Mouse (Mus musculus) forebrain, embryonic 10.5 days (tissue): ENCODE results near the gene Ern1. TPM values are rescaled to one million over a fixed set of nuclear protein-coding genes. Genes with fewer than 3 reads are reported as not detected.
A peak's percentile ranks its signal among the peaks of the same experiment; 100 is the strongest.

Source experiments
- DNase-seq: peaks from one replicate; pipeline ENCODE4 v3.0.0-alpha.2; 2017; ENCODE audit warnings: low spot score; ENCODE audit errors: extremely low spot score
- H3K27ac ChIP-seq: fragments of 300-500 bp; sonication (generic); 2 replicates; pipeline ENCODE4 v1.5.1; 2016; ENCODE audit warnings: mild to moderate bottlenecking
- H3K27me3 ChIP-seq: fragments of 300-500 bp; sonication (generic); 2 replicates; pipeline ENCODE4 v1.6.1; 2016; ENCODE audit warnings: mild to moderate bottlenecking; ENCODE audit not compliant: poor library complexity, severe bottlenecking
- H3K36me3 ChIP-seq: fragments of 300-500 bp; sonication (generic); replicated peaks from 2 replicates; pipeline ENCODE4 v1.6.1; 2016; ENCODE audit warnings: mild to moderate bottlenecking, moderate library complexity
- H3K4me1 ChIP-seq: fragments of 300-500 bp; sonication (generic); 2 replicates; pipeline ENCODE4 v1.6.1; 2016
- H3K4me3 ChIP-seq: fragments of 300-500 bp; sonication (generic); 2 replicates; pipeline ENCODE4 v1.5.1; 2016; ENCODE audit warnings: mild to moderate bottlenecking, moderate library complexity
- H3K9me3 ChIP-seq: fragments of 300-500 bp; sonication (generic); 2 replicates; pipeline ENCODE4 v1.6.1; 2016; ENCODE audit warnings: mild to moderate bottlenecking, moderate library complexity
- WGBS: fragments of 180-500 bp; shearing (Covaris S2); methylation state at CpG from one replicate; pipeline ENCODE4 v1.1.7; 2016; 5-methylcytosine and 5-hydroxymethylcytosine counted together
- polyA plus RNA-seq: library from polyadenylated mRNA; unstranded; fragments of >200 nt; fragmentation: Nextera tagmentation; extraction: Ambion mirVana; gene quantifications from 2 replicates; pipeline ENCODE4 v1.2.1, GENCODE M21; 2016

Gene Ern1
- polyA plus RNA-seq, 1 experiment from 2014 or later: 5.3 TPM

DNA sequence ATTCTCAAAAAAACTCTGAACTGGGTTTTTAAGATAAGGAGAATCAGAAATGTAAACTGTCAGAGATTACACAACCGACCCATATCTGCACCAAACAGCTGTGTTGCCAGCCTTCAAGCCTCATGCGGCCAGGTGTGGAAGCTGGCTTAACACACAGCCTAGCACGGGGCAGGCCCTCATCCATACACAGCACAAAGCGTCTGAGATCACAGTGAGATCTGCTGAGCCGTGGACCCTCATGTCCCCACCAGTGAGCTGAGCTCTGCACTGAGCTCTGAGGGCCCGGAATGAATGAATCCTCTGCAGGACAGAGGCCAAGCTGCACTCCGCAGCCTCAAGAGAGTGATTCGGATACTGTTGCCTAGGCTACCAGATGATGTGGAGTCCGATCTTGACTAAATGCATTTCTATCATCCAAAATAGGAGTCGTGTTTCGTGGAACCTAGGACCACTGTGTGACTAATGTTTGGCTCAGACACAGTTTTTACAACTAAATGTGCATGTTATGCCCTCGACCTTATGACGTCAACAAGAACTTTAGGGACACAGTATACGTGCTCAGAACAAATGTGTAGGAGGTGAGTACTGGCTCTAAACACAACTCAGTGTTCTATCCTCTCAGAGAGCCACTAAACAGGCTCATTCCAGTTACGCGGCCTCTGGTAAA lies 27.6 kb upstream of the Ern1 start:
- 0 out of 2 replicates have a peak overlapping the region, but pooled peaks have one; percentile 22 for H3K27ac ChIP-seq
- H3K9me3 ChIP-seq: no peaks in the 10 kb centered on the region
- 82% methylated on average over 16 of the region's 16 CpGs for WGBS
- H3K27me3 ChIP-seq: 0 out of 2 replicates have a peak, but pooled peaks cover 6% of the 10 kb centered on the region
- H3K36me3 ChIP-seq: peaks cover 7% of the 10 kb centered on the region
- peaks cover 39% of the 10 kb centered on the region for H3K4me1 ChIP-seq
- no peak for DNase-seq
- H3K4me3 ChIP-seq: no peak overlapping the region

DNA sequence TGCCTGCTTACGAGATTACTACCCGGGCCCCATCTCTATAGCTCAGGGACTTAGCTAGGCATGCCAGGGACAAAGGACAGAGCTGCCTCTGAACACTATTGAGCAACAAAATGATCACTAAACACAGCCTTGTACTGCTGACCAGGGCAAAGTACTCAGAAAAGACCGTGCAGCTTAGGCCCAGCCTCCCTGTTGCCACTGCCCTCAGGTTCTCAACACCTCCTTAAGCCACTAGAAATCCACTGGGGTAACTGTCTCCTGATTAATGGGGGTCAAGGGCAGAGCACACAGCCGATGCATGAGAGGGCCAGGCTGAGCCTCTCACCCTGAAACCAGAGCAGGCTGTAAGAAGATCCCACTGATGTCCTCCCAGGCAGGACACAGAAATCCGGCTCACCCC lies 26.8 kb upstream of the Ern1 start:
- no peak overlapping the region for H3K4me3 ChIP-seq
- WGBS: 68% methylated on average over 5 of the region's 5 CpGs
- no peak for DNase-seq
- H3K9me3 ChIP-seq: no peaks in the 10 kb centered on the region
- peak overlapping the region; percentile 56; the same call in 1 of the 2 replicates for H3K27ac ChIP-seq
- H3K27me3 ChIP-seq: 0 out of 2 replicates have a peak, but pooled peaks cover 3% of the 10 kb centered on the region
- peaks cover 12% of the 10 kb centered on the region for H3K36me3 ChIP-seq
- peaks cover 31% of the 10 kb centered on the region for H3K4me1 ChIP-seq

DNA sequence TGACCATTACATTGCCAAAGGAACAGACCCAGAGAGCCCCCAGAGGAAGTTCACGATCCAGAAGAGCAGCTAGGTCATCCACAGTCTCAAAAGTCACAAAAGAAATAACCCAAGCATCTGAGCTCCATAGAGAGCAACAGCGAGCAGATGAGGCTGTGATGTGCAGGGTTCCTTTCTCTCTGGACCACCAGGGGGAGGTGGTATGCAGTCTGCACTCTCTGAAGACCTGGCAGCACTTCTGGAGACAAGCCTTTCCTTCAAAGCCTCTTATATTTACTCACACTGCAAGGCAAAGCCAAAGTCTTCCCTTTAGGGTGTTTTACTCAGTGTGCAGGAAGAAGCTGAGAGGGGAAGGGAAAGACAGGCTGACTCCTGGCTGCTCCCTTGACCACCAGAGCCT lies 25.5 kb upstream of the Ern1 start:
- H3K4me3 ChIP-seq: no peak overlapping the region
- no peaks in the 10 kb centered on the region; the same call in 1 of the 2 replicates for H3K9me3 ChIP-seq
- peak overlapping the region; percentile 25; the same call in 1 of the 2 replicates for H3K27ac ChIP-seq
- peaks cover 18% of the 10 kb centered on the region for H3K4me1 ChIP-seq
- peaks cover 24% of the 10 kb centered on the region for H3K36me3 ChIP-seq
- H3K27me3 ChIP-seq: no peaks in the 10 kb centered on the region
- DNase-seq: no peak
- WGBS: 42% methylated on average over 2 of the region's 2 CpGs

DNA sequence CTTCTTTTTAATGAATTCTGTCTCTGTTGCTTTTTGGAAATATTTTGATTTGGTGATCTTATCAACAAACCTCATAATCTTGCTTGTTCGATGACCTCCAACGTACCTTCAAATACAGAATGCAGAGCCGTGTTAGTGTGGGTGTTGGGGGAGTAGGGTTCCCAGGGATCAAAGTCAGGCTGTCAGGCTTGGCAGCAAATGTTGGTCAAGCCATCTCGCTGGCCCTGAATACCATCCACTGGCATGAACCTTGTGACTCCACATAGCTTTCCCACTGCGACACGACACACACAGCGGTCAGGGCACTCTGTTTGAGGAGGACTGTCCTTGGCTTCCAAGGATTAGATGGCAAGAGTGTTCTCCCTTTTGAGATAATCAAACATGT lies 24.3 kb upstream of the Ern1 start:
- H3K27me3 ChIP-seq: no peaks in the 10 kb centered on the region
- no peak for DNase-seq
- peaks cover 11% of the 10 kb centered on the region for H3K4me1 ChIP-seq
- WGBS: 98% methylated on average over 7 of the region's 7 CpGs
- H3K36me3 ChIP-seq: peaks cover 28% of the 10 kb centered on the region
- H3K9me3 ChIP-seq: no peaks in the 10 kb centered on the region; the same call in 1 of the 2 replicates
- H3K27ac ChIP-seq: no peak overlapping the region
- no peak overlapping the region for H3K4me3 ChIP-seq

DNA sequence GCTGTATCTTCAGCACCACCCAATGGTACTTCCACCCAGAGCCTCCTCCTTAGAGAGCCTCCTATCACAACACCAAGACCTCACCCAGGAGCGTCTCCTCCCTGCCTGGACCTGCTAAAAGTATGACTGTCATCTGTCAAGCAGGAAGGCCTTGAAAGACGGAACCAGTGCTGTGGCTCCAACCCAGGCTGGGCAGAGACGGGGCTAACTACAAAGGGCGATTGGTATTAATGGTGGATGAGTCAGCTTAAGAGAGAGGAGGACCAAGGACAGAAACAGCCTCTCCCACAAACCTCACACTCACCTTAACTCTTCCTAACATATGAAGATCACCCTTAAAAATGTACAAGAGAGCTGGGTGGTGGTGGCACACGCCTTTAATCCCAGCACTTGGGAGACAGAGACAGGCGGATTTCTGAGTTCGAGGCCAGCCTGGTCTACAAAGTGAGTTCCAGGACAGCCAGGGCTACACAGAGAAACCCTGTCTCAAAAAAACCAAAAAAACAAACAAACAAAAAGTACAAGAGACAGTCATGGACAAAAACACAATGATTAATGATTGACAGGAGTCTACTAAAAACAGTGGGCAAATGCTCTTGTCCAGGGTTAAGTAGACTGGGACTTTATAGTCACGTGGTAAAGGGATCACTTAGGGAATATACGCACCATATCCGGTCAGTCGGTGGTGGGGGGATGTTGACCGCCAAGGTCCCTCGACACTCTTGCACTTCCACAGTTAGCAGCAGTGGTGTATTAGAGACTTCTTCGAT lies 23.8 kb upstream of the Ern1 start:
- H3K27ac ChIP-seq: no peak overlapping the region
- H3K36me3 ChIP-seq: peaks cover 28% of the 10 kb centered on the region
- no peaks in the 10 kb centered on the region for H3K27me3 ChIP-seq
- peaks cover 11% of the 10 kb centered on the region for H3K4me1 ChIP-seq
- H3K9me3 ChIP-seq: no peaks in the 10 kb centered on the region; the same call in 1 of the 2 replicates
- H3K4me3 ChIP-seq: no peak overlapping the region
- no peak for DNase-seq
- WGBS: 93% methylated on average over 14 of the region's 14 CpGs

DNA sequence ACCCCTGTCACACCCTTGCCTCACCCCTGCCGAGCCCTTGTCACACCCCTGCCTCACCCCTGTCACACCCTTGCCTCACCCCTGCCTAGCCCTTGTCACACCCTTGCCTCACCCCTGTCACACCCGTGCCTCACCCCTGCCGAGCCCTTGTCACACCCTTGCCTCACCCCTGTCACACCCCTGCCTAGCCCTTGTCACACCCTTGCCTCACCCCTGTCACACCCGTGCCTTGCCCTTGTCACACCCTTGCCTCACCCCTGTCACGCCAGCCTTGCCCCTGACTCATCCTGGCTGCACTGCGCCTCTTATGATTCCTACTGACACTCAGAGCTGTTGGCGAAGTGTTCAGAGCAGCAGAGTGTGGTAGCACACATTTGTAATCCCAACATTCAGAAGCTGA lies 20.0 kb upstream of the Ern1 start:
- Histone ChIP-seq H3K36me3 (peaks cover 28% of the 10 kb centered on the region), H3K9me3 (no peaks in the 10 kb centered on the region; the same call in 1 of the 2 replicates), H3K4me1 (peaks cover 5% of the 10 kb centered on the region), H3K4me3 (no peak overlapping the region), H3K27ac (no peak overlapping the region), H3K27me3 (no peaks in the 10 kb centered on the region)
- DNase-seq: no peak
- WGBS: 93% methylated on average over 7 of the region's 7 CpGs

DNA sequence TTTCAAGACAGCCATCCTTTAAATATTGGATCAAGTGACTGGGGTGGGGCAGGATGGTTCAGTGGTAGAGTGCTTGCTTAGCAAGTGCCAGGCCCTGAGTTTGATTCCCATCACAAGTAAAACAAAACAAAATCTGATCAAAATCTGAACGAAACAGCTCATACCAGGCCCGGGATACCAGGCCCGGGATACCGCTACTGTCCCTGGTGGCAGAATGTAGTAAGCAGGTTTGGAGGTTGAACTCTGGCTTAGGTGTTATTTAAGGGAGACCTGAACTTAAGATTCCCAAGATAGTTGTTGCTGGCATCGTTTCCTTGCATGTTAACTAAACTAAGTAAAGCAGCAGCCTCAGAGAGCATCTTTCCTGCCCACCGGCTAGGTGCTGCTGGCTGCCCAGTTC lies 18.6 kb upstream of the Ern1 start:
- Histone ChIP-seq H3K9me3 (no peaks in the 10 kb centered on the region; the same call in 1 of the 2 replicates), H3K36me3 (peaks cover 26% of the 10 kb centered on the region), H3K4me3 (no peak overlapping the region), H3K27me3 (no peaks in the 10 kb centered on the region), H3K4me1 (peaks cover 19% of the 10 kb centered on the region), H3K27ac (no peak overlapping the region)
- DNase-seq: no peak
- 90% methylated on average over 6 of the region's 6 CpGs for WGBS

DNA sequence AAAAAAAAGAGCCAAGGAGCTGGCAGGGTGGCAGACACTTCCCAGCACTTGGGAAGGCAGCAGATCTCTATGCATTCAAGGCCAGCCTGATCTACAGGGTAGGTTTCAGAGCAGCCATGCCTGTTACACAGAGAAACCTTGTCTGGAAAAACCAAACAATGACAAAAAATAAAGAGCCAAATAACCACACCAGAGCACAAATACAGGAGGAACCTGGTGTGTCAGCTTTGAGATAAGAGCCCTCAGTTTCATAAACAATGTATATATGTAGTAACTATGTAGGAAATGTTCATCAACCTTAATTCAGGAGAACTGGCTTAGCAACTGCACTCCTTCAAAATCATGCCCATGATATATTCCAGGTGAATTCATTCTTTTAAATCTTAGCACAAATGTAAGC lies 16.5 kb upstream of the Ern1 start:
- H3K4me3 ChIP-seq: no peak overlapping the region
- peaks cover 24% of the 10 kb centered on the region for H3K4me1 ChIP-seq
- H3K27me3 ChIP-seq: no peaks in the 10 kb centered on the region
- no peaks in the 10 kb centered on the region; the same call in 1 of the 2 replicates for H3K9me3 ChIP-seq
- DNase-seq: no peak
- no peak overlapping the region for H3K27ac ChIP-seq
- H3K36me3 ChIP-seq: peaks cover 13% of the 10 kb centered on the region

DNA sequence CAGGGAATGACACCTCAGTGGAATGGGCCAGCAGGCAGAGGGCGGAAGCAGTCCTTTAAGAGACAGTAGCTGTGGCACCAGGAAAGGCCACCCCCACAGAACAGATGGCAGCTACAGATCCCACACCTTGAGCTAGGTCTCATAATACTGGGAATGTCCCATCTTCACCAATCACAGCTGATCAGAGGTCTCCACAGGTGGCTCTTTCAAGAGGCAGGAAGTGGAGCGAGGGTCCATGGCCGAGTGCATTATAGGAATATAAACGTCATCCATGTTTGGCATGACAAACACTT lies 15.7 kb upstream of the Ern1 start:
- H3K4me3 ChIP-seq: no peak overlapping the region
- 92% methylated on average over 4 of the region's 4 CpGs for WGBS
- no peaks in the 10 kb centered on the region for H3K9me3 ChIP-seq
- peaks cover 6% of the 10 kb centered on the region for H3K36me3 ChIP-seq
- no peak for DNase-seq
- peak overlapping the region; percentile 100; the same call in 1 of the 2 replicates for H3K27ac ChIP-seq
- H3K4me1 ChIP-seq: peaks cover 32% of the 10 kb centered on the region
- H3K27me3 ChIP-seq: no peaks in the 10 kb centered on the region

DNA sequence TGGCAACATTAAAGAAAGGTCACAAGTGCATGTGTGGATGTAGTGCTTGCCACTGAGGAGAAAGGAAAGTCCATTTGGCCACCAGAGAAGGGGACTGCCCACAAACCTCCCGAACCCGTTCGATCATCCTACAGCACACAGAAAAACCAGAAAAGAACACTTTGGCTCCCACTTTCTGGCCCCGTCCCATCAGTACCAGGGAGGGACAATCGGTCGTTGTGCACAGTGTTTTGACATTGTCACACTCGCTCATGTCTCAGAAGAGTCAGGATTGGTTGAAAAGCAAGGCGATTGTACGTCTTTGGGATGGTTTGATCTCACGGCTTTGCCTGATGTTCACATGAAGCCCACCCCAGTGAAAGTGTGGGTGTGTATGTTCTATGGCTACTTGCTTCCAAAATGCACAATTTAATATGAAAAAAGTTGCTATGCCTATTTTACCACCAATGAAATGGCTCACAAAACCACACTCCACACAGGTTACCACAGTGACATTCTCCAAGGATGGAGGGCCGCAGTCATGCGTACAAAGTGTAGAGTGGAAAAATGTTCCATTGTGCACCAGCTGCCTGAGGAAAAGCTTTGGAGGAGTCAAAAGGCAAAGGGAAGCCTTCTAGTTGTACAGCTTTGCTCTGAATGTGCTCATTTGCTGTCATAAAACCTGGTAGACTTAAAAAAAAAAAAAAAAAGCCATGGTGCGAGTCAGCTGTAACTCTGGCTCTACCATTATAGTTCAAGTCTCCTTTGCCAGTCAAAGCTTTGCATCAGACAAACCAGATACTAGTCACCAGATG lies 15.2 kb upstream of the Ern1 start:
- Histone ChIP-seq H3K27ac (peak overlapping the region; percentile 100), H3K9me3 (no peaks in the 10 kb centered on the region), H3K27me3 (no peaks in the 10 kb centered on the region), H3K4me1 (peaks cover 32% of the 10 kb centered on the region), H3K4me3 (0 out of 2 replicates have a peak overlapping the region, but pooled peaks have one; percentile 87), H3K36me3 (0 out of 2 replicates have a peak, but pooled peaks cover 4% of the 10 kb centered on the region)
- DNase-seq: no peak
- 73% methylated on average over 13 of the region's 13 CpGs for WGBS

DNA sequence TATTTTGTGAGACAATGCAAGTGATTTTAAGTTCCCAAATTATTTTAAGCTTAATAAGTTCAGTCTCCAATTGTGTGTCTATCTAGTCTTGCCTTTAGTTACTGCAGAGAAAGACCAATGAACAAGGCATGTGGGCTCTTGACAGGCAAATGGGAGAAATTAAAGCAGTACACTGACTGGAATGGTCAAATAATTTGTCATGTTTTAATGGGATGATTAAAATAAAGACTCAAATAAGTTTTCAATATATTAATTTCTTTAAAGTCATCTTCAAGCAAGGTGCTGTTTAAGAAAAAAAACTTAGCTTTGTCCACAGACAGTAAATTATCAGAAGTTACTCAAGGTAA lies 14.5 kb upstream of the Ern1 start:
- H3K4me1 ChIP-seq: peaks cover 32% of the 10 kb centered on the region
- no peak for DNase-seq
- H3K9me3 ChIP-seq: no peaks in the 10 kb centered on the region
- H3K4me3 ChIP-seq: peak overlapping the region; percentile 87
- H3K27me3 ChIP-seq: no peaks in the 10 kb centered on the region
- peak overlapping the region; percentile 100 for H3K27ac ChIP-seq
- no peaks in the 10 kb centered on the region for H3K36me3 ChIP-seq

DNA sequence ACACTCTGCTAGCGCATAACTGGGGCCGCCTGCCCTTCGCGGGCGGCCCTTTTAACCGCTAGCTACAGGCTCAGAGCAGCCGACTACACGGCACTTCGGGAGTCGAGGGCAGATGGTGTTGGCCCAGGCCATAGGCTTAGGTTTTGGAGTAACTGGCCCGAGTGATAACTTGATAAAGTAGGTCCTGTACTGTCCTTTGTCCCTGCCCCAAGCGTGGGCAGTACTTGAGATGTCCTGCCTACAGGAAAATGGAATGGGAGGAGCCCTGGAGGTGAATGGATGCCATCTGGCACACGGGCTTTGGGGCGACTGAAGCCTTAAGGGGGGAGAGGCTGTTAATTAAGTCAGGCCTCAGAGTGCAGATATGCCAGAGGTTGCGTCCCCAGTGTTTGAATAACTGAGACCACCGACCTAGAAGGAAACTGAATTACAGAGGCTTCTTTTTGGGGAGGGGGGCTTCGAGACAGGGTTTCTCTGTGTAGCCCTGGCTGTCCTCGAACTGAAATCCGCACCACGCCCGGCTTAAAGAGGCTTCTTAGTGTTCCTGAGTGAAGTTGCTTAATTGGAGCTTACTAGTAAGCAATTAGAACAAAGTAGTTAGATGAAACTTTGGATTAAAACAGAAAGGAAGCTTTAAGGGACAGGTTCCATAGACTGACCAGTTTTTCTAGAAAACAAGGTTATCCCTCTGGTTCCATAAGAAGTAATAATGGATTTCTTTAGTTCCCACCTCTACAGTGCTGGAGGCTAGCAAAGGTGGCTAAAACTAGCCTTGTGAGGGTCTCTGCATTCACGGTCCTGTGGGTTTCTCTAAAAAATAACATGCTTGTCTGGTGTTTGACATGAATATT lies 13.9 kb upstream of the Ern1 start:
- WGBS: 2% methylated on average over 22 of the region's 22 CpGs
- Histone ChIP-seq H3K9me3 (no peaks in the 10 kb centered on the region), H3K27me3 (no peaks in the 10 kb centered on the region), H3K36me3 (no peaks in the 10 kb centered on the region), H3K4me1 (peaks cover 32% of the 10 kb centered on the region), H3K27ac (peak overlapping the region; percentile 100), H3K4me3 (peak overlapping the region; percentile 87)
- peak; percentile 74 for DNase-seq
